Mouse (Mus musculus) right cerebral cortex, postnatal 25 days (tissue): Measurements from ENCODE around the gene Tada1.

Source experiments
- DNase-seq: peaks from one replicate; pipeline ENCODE4 v3.0.0; 2022

Gene Tada1

GRCm38 (mm10) chr1:166385431-166385830, 6.5 kb downstream of the Tada1 start:
- DNase-seq = no peak

GRCm38 (mm10) chr1:166388511-166388910, 9.6 kb downstream of the Tada1 start:
- no peak for DNase-seq

DNA sequence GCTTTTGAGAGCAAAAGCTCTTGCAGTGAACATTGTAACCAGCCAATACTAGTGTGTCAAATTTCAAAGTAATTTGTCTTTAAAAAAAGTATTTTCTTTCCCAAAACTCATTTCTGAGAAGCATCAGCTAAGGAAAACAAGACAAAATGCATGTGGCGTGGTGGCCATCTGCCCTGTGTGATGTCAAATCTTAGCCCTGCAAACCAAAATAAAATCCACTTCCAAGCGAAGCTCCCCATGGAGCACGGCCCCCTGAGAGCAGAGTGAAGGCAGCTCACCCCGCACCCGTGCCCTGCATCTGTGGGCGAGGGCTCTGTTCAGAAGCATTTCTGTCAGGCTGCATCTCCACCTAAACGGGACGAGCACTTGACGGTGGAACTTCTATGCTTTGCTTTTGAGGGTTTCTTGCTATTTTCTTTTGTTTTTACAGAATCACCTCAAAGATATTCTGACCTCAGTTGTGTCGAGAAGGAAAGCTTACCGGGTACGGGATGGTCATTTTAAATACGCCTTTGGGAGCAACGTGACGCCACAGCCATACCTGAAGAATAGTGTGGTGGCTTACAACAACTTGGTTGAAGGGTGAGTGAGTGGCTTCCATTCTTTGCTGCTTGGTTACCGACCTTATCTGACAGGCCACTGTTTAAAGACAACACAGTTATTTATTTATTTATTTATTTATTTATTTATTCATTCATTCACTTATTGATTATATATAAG, 10.7 kb downstream of the Tada1 start:
- no peak for DNase-seq

- DNase-seq = no peak
Observed at GRCm38 (mm10) chr1:166391671-166392070, 12.8 kb downstream of the Tada1 start.

DNA sequence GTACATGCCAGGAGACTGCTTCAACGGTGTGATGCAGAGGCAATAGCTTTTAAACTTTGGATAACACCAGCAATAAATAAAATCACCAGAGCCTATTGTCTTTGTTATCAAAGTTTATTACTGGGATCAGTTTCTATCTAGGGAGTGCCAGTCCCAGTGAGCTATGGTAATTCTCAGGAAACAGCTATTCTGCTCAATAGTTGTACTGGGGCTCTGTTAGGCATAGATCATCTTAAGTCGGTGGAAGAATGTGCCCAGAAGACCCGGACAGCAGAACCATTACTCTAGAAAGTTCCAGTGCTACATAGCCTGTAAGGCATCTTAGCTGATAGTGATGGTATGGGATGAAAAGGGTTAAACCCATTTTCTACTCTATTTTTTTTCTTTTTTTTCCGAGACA, 15.9 kb downstream of the Tada1 start:
- DNase-seq = no peak

GRCm38 (mm10) chr1:166395661-166396060, 16.8 kb downstream of the Tada1 start:
- DNase-seq = no peak

- DNase-seq = no peak
Observed at GRCm38 (mm10) chr1:166396381-166396780, 17.5 kb downstream of the Tada1 start.

GRCm38 (mm10) chr1:166401455-166401854, 22.6 kb downstream of the Tada1 start:
- peak; percentile 2 for DNase-seq

DNA sequence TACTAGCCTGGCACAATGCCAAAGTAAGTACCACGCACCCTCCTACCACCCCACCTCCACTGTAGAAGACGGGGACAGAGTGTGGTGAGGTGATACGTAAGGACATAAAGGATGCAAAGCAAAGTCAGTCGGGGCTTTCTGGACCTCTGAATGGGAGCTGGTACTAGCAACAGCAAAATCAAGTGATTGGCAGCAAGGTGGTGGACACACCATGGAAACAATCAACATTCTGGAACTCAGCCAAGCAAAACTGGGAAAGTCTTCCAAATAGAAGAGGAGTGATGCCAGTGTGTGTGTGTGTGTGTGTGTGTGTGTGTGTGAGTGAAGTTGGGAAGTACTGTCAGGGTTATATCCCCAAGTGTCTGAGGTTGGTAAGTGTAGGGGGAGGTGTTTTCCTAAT, 23.1 kb downstream of the Tada1 start:
- DNase-seq = peak; percentile 3

DNA sequence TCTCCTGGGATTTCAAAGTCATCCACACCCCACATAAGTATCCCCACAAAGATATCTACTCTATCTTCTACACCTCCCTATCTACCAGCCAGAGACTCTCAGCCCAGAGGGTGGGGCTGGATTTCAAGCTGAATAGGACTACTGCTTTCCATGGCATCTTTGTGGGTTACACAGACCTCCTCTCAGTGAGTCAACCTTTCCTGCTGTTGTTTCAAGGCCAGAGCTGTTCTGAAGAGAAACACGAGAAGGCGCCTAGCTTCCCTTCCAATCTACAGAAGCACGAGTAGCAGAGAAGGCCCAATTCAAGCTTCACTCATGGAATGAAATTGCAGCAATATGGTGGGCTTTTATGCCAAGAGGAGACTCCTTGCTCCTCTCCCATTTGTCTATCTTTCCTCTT, 24.9 kb downstream of the Tada1 start:
- DNase-seq = peak; percentile 1

GRCm38 (mm10) chr1:166409177-166409700, 30.3 kb downstream of the Tada1 start:
- no peak for DNase-seq

DNA sequence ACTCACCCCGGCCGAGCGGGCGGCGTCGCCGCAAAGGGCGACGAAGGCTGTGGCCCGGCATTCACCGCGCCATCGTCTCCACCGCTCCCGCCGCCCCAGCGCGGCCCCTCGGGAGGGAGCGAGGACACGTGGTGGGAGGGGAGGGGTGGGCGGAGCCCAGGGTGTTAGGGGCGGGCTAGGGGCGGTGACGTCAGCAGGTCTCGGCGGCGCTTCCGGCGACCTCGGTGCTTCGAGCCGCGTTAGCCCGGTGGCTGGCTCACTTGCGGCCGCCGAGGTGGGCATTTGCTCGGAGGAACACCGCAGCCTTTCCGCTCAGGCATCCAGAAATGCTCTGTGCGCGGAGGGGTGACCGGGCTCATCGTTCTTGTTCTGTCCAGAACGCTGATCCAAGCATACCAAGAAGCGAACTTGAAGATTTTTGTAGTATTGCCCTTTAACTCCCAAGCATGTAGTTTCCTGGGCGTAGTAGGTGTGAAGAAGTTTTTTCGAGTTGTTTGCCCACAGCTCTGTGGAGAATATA, 30.9 kb downstream of the Tada1 start, which contains the start of gene Pogk:
Gene Pogk (minus strand): TSS at position 163 of the 520 bp plus-strand sequence.
- DNase-seq = peak; percentile 82

DNA sequence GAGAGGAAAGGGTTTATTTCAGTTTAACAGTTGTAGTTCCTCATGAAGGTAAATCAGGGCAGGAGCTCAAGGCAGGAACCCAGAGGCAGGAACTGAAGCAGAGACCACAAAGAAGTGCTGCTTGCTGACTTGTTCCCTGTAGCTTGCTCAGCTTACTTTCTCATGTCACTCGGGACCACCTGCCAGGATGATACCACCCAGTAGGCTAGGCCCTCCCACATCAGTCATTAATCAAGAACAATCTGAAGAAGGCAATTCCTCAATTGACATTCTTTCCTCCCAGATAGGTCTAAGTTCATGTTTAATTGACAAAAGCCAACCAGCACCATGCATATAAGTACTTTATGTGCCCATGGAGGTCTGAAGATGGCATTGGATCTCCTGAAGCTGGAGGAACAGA, 32.6 kb downstream of the Tada1 start:
- DNase-seq = no peak

DNA sequence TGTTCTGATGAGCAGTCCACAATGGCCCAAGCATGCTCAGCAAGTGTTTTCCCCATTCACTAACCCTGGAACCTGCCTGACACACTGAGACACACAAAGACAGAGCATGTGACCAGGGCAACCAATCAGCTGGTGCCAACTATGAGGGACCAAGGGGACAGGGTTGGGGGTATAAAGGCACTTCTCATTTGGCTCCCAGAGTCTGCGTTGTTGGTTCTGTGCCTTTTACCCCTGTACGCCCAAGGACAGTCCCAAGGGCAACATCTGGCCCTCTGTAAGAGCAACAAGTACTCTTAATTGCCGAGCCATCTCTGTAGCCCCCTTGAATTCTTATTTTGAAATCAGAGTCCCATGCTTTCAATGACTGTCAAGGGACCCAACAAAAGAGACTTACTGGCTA, 33.4 kb downstream of the Tada1 start:
- no peak for DNase-seq

DNA sequence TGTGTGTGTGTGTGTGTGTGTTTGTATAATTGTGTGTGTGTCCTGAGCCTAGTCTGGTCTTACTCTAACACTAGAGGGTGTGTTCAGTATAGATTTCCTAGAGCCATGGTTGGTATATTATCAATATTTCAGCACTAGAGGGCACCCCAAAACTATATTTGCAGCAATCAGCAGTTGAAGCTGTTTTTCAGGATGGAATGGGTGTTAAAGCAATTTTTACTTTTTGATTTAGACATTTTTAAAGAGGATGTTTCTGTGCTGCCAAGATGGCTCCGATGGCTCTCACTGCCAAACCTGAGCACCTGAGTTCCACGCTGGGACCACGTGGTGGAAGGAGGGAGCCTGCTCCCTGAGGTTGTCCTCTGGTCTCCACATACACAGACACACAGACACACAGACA, 50.2 kb downstream of the Tada1 start:
- no peak for DNase-seq

- DNase-seq = no peak
Observed at GRCm38 (mm10) chr1:166429809-166430431, 51.0 kb downstream of the Tada1 start.

DNA sequence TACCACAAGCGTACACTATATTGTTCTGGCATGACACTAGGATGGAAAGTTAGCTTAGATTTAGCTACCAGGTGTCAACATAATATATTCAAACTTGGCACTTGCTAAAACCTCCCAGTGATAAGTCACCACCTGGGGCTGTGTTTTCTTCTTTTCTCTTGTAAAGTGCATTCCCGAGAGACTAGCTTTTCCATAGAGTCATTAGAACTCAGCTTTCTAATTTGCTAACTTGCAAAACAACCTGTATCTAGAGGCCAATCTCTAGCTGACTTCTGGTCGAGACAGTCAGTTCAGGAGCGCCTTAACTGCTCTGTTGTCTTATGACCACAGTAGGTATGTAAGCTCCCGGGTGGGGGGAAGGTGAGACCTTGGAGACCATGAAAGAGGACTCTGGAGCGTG, 60.5 kb downstream of the Tada1 start:
- DNase-seq = no peak

- DNase-seq = no peak
Observed at GRCm38 (mm10) chr1:166441992-166442391, 63.1 kb downstream of the Tada1 start.
